Mouse (Mus musculus) erythroblast, adult 5-6 weeks (primary cell): ENCODE data around the gene Gpc6. TPM values are rescaled to one million over a fixed set of nuclear protein-coding genes. Genes with fewer than 3 reads are reported as not detected.

Experiments used
- ATAC-seq: replicated peaks from 2 replicates; pipeline ENCODE4 v1.8.0; 2016; ENCODE audit warnings: moderate number of reproducible peaks, mild to moderate bottlenecking, moderate TSS enrichment, inconsistent platforms; ENCODE audit not compliant: poor library complexity, low FRiP score, severe bottlenecking
- total RNA-seq, 2 experiments: library from RNA; stranded (forward) in 1 of 2; stranded (reverse) in 1 of 2; fragments of 150-400 nt in 1 of 2; fragments of 200-764, 138-1000 nt in 1 of 2; gene quantifications; 2 replicates each; pipeline versions ENCODE4 v1.2.3 to v1.2.4; 2015 to 2017; ENCODE audit warnings: low replicate concordance in 2 of 2

Gene Gpc6
- total RNA-seq, 2 experiments from 2014 or later: not detected

DNA sequence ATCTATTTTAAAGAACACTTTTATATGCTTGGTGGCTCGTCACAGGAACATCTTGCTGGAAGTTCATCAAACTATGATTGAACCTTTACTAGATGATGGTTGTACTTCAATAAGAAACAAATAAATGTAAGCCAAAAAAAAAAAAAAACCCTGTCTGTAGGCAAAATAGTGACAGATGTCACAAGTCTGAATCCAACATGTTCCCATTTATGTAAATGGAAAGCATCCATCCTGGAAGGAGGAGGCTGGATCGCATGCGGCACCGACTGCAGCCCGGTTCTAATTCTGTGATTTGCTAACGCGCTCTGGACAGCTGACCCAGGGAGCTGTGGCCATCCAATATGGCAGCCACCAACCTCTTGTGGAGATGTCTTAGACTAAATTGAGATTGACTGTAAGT, 1014.4 kb downstream of the Gpc6 start:
- ATAC-seq: no peak

DNA sequence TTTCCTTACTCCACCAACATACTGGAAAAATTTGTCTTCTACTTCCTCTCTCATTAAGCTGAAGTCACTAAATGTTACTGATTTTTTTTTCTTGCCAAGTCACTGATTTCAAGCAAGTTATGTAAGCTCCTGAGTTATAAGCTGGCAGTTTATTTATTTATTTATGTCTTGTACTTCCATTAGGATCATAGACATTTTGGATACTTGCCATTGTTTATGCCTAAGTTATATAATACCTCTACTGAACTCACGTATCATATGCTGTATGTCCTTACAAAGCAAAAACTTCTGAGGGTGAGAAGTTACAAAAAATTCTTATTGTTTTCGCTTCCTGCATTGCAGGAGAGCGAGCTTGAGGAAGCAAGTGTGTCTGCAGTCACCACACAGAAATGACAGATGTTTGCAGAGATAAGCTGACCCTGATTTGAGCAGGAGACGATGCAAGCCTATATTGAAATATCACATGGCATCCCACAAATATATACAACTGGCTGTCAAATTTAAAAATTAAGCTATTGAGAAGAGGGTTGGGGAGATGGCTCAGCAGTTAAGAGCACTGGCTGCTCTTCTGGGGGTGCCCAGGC, 1020.9 kb downstream of the Gpc6 start:
- ATAC-seq: no peak

DNA sequence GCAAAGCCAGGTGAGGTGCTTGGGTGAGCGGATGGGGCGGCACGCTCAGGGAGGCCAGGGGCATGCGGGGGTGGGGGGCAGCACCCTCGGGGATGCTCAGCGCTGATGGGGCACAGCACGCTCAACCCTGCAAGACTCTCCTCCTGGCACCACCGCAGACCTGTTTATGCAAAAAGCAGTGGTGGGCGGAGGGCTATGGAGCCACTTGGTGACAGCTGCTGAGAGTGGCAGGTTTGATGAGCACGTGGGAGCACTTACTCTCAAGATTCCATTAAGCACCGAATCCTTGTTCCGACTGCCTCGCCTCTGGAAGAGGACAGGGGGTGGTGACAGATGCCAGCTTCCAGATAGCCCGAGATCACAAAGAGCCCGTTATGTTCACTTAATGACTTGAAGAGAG, 1026.2 kb downstream of the Gpc6 start:
- ATAC-seq: no peak

DNA sequence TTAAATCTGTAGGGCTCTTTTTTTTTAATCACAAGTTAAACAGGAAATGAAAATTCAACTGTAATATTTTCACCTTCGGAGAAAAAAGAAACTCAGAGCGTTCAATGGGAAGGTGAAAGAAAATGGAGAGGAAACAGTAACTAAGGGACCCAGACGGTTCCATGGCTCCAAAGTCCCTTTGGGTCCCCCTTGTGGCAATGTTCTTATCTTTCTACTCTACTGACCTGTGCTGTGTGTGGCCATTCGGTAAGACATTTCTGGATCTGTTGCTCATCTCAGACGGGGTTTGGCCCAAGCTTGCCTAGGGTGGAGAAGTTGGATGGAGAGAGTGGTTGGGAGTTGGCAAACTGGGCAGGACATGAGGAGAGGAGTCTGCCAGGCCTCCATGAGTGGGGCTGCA, 1026.6 kb downstream of the Gpc6 start:
- ATAC-seq: no peak

DNA sequence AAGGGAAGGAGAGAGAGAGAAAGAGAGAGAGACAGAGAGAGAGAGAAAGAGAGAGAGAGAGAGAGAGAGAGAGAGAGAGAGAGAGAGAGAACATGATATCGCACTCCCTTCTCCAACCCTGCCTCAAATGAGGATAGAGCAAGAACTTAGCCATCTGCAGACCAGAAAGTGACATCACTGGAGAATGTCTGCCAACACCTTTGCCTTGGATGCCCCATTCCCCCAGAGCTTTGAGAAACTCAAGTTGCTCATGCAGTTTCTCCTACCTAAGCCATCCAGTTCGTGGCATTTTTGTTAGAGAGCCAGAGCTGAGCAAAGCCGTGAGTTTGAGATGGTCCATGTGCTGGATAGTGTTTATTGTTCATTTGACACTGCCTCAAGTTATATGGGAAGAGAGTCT, 1030.9 kb downstream of the Gpc6 start:
- no peak for ATAC-seq

DNA sequence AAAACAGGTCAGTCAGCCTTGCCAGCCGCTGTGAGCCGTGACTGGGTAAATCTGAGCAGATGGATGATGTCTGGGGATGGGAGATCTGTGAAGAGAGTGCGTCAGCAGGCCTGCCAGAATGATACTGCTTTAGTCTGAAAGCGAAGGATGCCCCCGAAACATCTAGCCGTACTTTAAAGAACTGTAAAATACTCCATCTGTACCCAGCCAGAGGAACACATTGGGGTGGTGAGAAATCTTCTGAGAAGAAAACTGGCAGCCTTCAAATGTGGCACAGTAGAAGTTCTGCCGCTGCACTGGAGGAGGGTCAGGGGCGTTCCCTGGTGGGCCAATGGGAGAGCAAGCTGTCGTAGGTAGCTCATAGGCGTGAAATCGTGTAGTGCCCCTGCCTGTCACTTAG, 1033.3 kb downstream of the Gpc6 start:
- ATAC-seq: no peak

DNA sequence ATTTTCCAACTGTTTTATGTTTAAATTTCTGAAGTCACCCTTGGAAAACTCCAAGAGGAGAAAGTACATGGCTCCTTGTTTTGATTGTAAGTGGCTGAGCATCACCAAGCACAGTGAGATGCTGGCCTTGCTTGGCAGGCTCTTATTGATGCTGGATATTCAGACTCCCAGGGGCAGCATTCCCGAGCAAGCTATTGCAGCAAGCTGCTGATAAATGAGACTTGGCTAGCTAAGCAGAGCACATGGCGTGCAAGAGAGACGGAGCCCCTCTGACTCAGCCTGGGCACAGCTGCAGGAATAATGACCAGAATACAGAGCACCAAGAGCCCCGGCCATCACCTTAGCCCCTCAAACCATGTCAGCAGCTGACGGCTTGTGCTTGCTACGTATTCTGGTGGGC, 1036.2 kb downstream of the Gpc6 start:
- ATAC-seq: no peak

DNA sequence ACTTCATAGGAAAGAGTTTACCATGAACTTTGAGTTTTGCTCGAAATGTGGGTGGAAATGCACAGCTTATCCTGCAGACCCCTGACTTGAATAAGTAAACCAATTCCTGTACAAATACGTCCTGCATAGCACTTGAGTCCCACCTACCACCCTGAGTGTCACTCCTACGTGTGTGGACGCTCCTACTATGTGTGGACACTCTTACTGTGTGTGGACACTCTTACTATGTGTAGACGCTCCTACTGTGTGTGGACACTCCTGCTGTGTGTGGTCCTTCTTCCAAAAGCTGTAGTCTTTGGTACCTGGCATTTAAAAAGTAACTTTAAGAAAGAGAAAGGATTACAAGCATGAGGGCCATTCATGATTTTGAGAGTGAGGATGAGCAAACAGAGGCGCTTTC, 1036.7 kb downstream of the Gpc6 start:
- ATAC-seq: no peak

DNA sequence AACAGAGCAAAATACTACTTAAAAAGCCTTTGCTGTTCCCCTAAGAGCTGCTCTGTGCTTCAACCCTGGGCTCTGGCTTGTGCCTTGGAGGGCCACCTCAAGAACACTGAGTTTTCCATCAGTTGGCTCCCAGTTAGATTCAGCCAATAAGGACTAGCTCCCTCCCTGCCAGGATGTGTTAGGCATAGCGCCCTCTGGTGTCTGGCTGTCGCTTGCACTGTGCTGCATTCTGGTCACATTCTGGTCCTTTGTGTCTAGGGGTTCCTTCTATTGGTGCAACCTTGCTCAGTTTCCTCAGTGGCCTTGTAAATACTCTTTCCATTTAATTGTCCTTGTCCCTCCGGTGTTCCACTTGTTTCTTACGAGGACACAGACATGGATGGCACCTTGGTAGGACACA, 1037.3 kb downstream of the Gpc6 start:
- ATAC-seq: no peak

DNA sequence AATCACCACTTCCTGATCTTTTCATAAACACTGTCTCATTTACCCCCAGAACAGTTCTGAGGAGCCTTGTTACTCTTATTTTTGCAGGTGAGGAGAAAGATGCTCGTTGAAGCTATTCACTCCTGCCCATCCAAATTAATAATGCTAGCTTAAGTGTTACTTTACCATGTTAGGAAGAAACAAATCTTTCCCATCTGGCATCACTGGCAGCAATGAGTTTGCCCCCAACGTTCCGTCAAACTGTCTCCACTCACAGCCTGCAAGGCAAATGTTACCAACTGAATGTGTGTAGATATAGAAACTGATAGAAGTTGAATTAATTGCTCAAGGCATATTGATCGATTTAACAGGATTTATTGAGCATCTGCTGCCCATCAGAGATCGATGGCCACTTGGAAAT, 1047.5 kb downstream of the Gpc6 start:
- ATAC-seq: no peak

DNA sequence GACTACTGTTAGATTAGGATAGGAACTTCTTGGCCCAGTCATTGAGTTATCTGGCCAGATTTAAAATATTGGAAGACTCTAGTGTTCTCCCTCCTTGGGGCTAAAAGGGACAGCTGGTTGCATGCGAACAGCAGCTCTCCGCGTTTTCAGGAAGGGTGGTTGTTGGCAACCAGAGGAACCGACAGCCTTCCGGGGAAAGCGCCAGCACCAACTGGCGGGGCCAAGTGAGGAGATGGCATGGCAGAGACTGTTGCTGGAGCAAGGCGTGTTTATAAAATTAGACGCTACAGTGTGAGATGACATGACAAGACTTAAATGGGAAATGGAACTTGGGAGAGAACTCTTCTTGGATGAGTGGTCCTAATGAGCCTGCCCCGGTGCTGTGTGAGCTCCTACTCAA, 1056.4 kb downstream of the Gpc6 start:
- no peak for ATAC-seq

DNA sequence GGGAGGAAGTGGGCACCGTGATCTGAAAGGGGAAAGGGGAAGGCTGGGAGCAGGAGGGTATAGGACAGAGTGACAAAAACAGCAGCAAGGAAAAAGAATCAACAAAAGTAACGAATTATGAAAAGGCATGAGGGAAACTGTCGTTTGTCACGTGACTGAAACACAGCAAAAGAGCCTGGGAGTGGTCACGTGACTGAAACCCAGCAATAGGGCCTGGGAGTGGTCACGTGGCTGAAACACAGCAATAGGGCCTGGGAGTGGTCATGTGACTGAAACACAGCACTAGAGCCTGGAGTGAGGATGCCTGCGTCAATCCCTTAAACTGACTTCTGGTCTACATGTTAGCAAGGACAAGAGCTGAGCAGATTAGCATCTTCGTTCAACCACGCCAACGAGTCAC, 1063.3 kb downstream of the Gpc6 start:
- no peak for ATAC-seq

DNA sequence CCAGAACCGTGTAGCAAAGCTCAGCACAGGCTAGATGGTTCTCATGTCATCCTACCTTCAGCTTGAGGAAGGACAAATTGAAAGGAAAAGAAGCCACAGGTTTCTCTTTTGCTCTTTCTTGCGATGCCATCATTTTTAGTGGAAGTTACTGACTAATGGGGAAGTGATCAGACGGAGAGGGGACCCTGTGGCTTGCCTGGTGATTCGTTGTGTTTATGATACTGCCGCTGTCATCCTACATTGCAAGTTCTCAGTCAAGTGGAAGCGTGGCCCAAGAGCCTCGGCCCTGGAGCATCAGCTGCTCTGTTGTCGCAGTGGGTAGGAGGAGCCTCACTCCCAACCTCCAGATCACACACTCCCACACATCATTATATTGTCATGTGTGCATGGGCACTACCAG, 1065.1 kb downstream of the Gpc6 start:
- ATAC-seq: no peak

DNA sequence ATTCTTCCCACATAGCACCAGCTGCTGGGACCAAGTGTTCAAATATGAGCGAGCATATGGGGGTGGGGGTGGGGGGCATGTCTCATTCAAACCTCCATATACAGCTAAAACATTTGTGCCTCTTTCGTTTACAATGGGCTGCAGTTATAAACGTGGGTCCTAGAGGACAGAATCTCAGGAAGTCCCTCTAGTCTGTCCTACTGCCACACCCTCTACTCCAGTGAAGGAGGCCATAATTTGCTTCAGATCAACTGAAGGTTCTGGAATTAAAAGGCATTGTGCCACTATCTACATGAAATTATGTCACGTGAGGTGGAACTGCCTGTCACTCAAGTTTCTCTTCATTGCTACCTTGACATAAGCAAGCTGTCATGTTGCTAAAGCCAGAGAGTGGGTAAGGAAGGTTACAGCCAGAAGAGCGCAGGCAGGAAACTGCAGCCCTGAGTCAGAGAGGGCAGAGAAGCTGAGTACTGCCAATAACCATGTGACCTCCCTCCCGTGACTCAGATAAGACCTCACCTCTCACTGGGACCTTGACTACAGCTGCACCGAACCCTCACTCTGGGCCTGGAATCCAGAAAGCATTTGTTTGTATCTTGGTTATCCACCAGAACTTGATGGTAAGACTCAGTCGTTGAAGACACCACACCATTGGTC, 1067.6 kb downstream of the Gpc6 start:
- ATAC-seq: no peak

DNA sequence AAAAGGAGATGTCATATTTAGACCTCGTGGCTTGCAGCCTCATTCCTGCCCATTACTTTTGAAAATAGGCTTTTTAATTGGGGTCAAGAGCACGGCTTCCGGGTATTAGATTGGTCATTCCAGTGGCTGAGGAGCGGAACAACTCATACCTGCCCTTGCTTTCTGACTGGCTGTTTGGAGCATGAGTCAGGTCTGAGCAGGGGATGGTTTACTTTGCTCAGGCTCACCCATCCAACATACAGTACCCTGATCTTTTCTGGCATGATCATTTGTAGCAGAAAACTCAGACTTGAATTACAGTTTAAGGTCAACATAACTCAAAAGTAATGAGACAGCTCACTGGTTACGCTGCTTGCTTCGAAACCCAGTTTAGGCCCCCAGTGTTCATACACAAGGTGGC, 1068.7 kb downstream of the Gpc6 start:
- ATAC-seq: no peak

DNA sequence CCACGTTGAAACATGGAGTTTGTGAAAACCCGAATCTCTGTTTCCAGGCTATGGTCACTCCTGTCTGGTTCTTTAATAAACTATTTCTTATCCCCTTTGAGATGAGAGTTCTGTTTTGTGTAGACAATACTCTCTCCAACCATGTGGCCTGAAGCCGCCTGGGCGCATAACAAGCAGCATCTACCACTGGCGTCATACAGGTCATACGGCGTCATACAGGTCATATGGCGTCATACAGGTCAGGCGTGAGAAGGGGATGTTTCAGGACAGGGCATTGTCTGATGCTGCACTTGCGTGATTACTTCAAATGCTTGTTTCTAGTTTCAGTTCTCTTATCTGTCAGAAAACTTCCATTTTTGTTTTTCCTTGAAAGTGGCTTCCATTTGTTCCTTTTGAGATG, 1079.3 kb downstream of the Gpc6 start:
- ATAC-seq: no peak

DNA sequence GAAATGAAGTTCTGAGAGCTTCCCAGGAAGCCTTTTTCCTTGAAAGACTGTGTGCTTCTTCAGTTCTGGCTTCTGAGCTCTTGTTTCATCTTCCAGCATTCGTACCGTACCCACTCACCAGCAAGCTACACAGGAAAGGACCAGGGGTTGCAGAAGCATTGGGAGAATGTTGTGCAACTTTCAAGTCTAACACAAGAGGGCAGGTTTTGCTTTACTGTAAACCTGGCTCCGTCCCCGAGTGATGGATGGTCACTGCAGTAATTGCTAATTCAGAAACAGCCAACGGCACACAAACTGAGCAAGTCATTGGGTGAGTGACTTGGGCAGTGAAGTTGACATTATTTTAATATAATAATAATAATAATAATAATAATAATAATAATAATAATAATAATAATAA, 1080.6 kb downstream of the Gpc6 start:
- ATAC-seq: no peak

DNA sequence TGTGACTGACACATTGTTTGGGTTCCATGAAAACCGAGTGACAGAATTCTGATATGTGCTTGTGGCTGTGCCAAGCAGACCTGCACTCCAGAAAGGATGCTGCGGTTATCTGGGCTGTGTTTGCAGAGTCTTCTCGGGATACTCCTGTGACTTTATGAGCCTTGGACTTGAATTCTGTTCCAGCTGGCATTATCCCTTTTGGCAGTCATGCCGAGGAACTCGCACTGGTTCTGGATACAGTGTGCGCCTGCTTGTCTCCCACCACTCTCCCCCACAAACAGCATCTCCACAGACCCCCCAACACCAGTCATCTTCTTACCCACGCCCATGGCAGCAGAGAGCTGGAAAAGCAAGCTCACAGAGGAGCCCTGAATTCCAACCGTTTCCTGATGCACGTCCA, 1084.4 kb downstream of the Gpc6 start:
- ATAC-seq: no peak

DNA sequence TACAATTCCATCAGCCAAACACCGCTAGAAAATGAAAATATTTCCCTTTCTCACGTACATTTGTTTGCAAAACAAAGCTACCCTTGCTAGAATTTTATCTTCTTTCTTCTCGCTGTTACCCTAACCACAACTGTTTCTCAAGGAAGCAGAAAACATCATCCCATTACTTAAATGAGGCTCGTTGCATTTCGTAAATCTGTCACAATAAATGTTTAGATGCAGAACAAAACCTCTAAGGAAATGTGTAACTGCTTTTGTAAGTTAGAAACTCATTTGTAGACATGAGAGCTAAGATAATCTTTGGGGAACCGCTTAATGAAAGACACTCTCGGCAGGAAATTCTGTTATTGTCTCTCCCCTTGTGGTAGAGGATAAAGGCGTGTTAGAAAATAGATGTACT, 1088.1 kb downstream of the Gpc6 start:
- ATAC-seq: no peak

DNA sequence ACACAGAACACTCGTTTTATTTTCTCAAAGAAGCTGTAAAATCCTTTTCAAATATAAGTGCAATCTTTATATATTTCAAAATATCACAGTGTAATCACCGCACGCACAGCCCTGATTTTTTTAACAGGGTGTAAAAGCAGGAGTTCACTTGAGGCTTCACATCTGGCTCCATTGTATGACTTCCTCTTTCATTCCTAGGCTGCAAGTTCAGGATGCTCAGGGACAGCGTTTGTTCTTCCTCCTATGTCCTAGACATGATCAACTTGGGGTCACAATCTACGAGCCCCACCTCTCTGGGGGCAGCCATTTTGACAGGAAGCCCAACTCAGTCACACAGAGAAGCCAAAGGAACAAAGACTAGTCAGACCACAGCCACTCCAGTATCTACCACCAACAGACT, 1094.2 kb downstream of the Gpc6 start:
- no peak for ATAC-seq

DNA sequence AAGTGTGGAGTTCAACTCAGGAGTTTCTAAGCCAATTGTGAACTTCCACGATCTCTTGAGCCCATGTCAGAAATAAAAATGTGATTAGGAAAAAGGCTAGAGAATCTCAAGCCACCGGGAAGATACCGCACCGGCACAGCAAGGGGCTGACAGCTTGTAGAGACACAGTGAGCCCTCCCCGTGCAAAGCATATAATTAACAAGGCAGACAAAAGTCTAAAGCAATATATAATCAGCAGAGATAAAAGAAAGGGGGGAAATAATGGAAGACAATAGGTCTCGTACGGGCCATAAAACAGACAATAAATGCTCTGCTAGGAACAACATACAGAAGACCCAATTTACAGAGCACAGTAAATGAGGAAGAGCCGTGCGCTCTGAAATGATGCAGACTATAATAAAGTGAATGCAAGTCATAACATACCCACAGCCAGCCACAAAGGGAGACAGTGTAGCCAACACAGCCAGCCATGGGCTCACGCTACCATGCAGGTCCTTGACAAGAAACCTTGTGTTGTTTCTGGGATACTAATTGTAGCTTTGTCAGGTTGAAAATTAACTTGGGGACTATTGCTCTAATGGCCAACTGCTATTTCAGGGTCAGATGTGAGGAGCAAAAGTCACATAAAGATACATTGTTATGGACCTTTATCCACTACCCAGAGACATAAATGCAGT, 1096.9 kb downstream of the Gpc6 start:
- no peak for ATAC-seq
